Mouse (Mus musculus) right cerebral cortex, postnatal 10 days (tissue): Measurements from ENCODE around the gene Pafah1b3.

Experiments used
- DNase-seq, 2 experiments: peaks; one replicate each; pipeline ENCODE4 v3.0.0; 2021; ENCODE audit warnings: low spot score in 2 of 2

The Pafah1b3 gene

GRCm38 (mm10) chr7:25281734-25282601 lies 15.8 kb downstream of the Pafah1b3 start:
- peak; percentile 98 for DNase-seq

- DNase-seq = no peak
Observed at GRCm38 (mm10) chr7:25281166-25281733, 16.5 kb downstream of the Pafah1b3 start.

- DNase-seq = peak; percentile 67 to 80
Observed at GRCm38 (mm10) chr7:25279861-25280791, 17.7 kb downstream of the Pafah1b3 start.

- DNase-seq = peak; percentile 96
Observed at GRCm38 (mm10) chr7:25279076-25279860, 18.5 kb downstream of the Pafah1b3 start.

GRCm38 (mm10) chr7:25278341-25279075 lies 19.3 kb downstream of the Pafah1b3 start:
- peak; percentile 94 to 96 for DNase-seq

- no peak for DNase-seq
Observed at GRCm38 (mm10) chr7:25277998-25278340, 19.8 kb downstream of the Pafah1b3 start.

GRCm38 (mm10) chr7:25277405-25277804 lies 20.4 kb downstream of the Pafah1b3 start:
- no peak for DNase-seq

- DNase-seq = no peak
Observed at GRCm38 (mm10) chr7:25275555-25276298, 22.1 kb downstream of the Pafah1b3 start.

- DNase-seq = no peak
Observed at GRCm38 (mm10) chr7:25274996-25275395, 22.8 kb downstream of the Pafah1b3 start.

GRCm38 (mm10) chr7:25274571-25274970 lies 23.2 kb downstream of the Pafah1b3 start:
- peak in 1 of 2 experiments; percentile 17 for DNase-seq

- DNase-seq = peak in 1 of 2 experiments; percentile 32
Observed at GRCm38 (mm10) chr7:25273259-25274241, 24.2 kb downstream of the Pafah1b3 start.

- DNase-seq = peak in 1 of 2 experiments; percentile 33
Observed at GRCm38 (mm10) chr7:25272445-25273258, 25.1 kb downstream of the Pafah1b3 start.

GRCm38 (mm10) chr7:25271651-25272444 lies 25.9 kb downstream of the Pafah1b3 start:
- peak in 1 of 2 experiments; percentile 26 for DNase-seq

GRCm38 (mm10) chr7:25270652-25271633 lies 26.8 kb downstream of the Pafah1b3 start:
- peak in 1 of 2 experiments; percentile 35 for DNase-seq

GRCm38 (mm10) chr7:25269545-25270271 lies 28.1 kb downstream of the Pafah1b3 start:
- peak in 1 of 2 experiments; percentile 27 for DNase-seq
